Mouse (Mus musculus): Measurements from ENCODE around the gene Slc3a1. TPM values are rescaled to one million over a fixed set of nuclear protein-coding genes. Genes with fewer than 3 reads are reported as not detected.

The Slc3a1 gene
- polyA plus RNA-seq, 1 experiment = not detected

GRCm38 (mm10) chr17:85027247-85027646, 929 bp upstream of the Slc3a1 start:
- WGBS = 64% methylated on average over 3 of the region's 3 CpGs
- Histone ChIP-seq H3K4me3 (ENCODE audit: insufficient read depth, low read depth, low read length) (no peak overlapping the region), H3K27ac (ENCODE audit: insufficient read depth, low read depth, low read length) (no peak overlapping the region), H3K4me1 (ENCODE audit: control insufficient read depth, insufficient read depth, low read length) (peaks cover 4% of the 10 kb centered on the region; the same call in 1 of the 2 replicates)
- TF ChIP-seq CTCF (IDR thresholded peaks at IDR 0.05; ENCODE audit: insufficient read depth, low read depth, low read length) (no peak), POLR2A (IDR thresholded peaks at IDR 0.05; ENCODE audit: insufficient read depth, low read depth, low read length) (no peak)

- Histone ChIP-seq H3K27ac (ENCODE audit: insufficient read depth, low read depth, low read length) (no peak overlapping the region), H3K4me3 (ENCODE audit: insufficient read depth, low read depth, low read length) (no peak overlapping the region), H3K4me1 (ENCODE audit: control insufficient read depth, insufficient read depth, low read length) (peaks cover 4% of the 10 kb centered on the region; the same call in 1 of the 2 replicates)
- 89% methylated on average over 10 of the region's 10 CpGs for WGBS
- TF ChIP-seq CTCF (IDR thresholded peaks at IDR 0.05; ENCODE audit: insufficient read depth, low read depth, low read length) = no peak
- no peak for TF ChIP-seq POLR2A (IDR thresholded peaks at IDR 0.05; ENCODE audit: insufficient read depth, low read depth, low read length)
Measured at GRCm38 (mm10) chr17:85028797-85029196, 621 bp downstream of the Slc3a1 start.

- Histone ChIP-seq H3K27ac (ENCODE audit: insufficient read depth, low read depth, low read length) (no peak overlapping the region), H3K4me1 (ENCODE audit: control insufficient read depth, insufficient read depth, low read length) (peaks cover 9% of the 10 kb centered on the region), H3K4me3 (ENCODE audit: insufficient read depth, low read depth, low read length) (no peak overlapping the region)
- 78% methylated on average over 5 of the region's 5 CpGs for WGBS
- no peak for TF ChIP-seq CTCF (IDR thresholded peaks at IDR 0.05; ENCODE audit: insufficient read depth, low read depth, low read length)
- TF ChIP-seq POLR2A (IDR thresholded peaks at IDR 0.05; ENCODE audit: insufficient read depth, low read depth, low read length) = no peak
Measured at GRCm38 (mm10) chr17:85030651-85031050, 2.5 kb downstream of the Slc3a1 start.

GRCm38 (mm10) chr17:85033087-85033486, 4.9 kb downstream of the Slc3a1 start:
- TF ChIP-seq CTCF (IDR thresholded peaks at IDR 0.05; ENCODE audit: insufficient read depth, low read depth, low read length) (no peak), POLR2A (IDR thresholded peaks at IDR 0.05; ENCODE audit: insufficient read depth, low read depth, low read length) (no peak)
- Histone ChIP-seq H3K27ac (ENCODE audit: insufficient read depth, low read depth, low read length) (no peak overlapping the region), H3K4me3 (ENCODE audit: insufficient read depth, low read depth, low read length) (no peak overlapping the region), H3K4me1 (ENCODE audit: control insufficient read depth, insufficient read depth, low read length) (peaks cover 9% of the 10 kb centered on the region)
- WGBS = 80% methylated on average over 3 of the region's 3 CpGs

GRCm38 (mm10) chr17:85034068-85034467, 5.9 kb downstream of the Slc3a1 start:
- no peak overlapping the region for H3K27ac ChIP-seq (ENCODE audit: insufficient read depth, low read depth, low read length)
- TF ChIP-seq CTCF (IDR thresholded peaks at IDR 0.05; ENCODE audit: insufficient read depth, low read depth, low read length) (no peak), POLR2A (IDR thresholded peaks at IDR 0.05; ENCODE audit: insufficient read depth, low read depth, low read length) (no peak)
- WGBS = 36% methylated on average over 11 of the region's 11 CpGs
- 0 out of 2 replicates have a peak overlapping the region, but pooled peaks have one; percentile 6 for H3K4me3 ChIP-seq (ENCODE audit: insufficient read depth, low read depth, low read length)
- peaks cover 5% of the 10 kb centered on the region for H3K4me1 ChIP-seq (ENCODE audit: control insufficient read depth, insufficient read depth, low read length)

- Histone ChIP-seq H3K4me1 (ENCODE audit: control insufficient read depth, insufficient read depth, low read length) (peaks cover 5% of the 10 kb centered on the region), H3K4me3 (ENCODE audit: insufficient read depth, low read depth, low read length) (no peak overlapping the region), H3K27ac (ENCODE audit: insufficient read depth, low read depth, low read length) (no peak overlapping the region)
- TF ChIP-seq CTCF (IDR thresholded peaks at IDR 0.05; ENCODE audit: insufficient read depth, low read depth, low read length) (no peak), POLR2A (IDR thresholded peaks at IDR 0.05; ENCODE audit: insufficient read depth, low read depth, low read length) (no peak)
- 80% methylated on average over 5 of the region's 5 CpGs for WGBS
Measured at GRCm38 (mm10) chr17:85037855-85038254, 9.7 kb downstream of the Slc3a1 start.

GRCm38 (mm10) chr17:85038311-85038710, 10.1 kb downstream of the Slc3a1 start:
- peaks cover 5% of the 10 kb centered on the region for H3K4me1 ChIP-seq (ENCODE audit: control insufficient read depth, insufficient read depth, low read length)
- TF ChIP-seq POLR2A (IDR thresholded peaks at IDR 0.05; ENCODE audit: insufficient read depth, low read depth, low read length) (no peak), CTCF (IDR thresholded peaks at IDR 0.05; ENCODE audit: insufficient read depth, low read depth, low read length) (no peak)
- WGBS = 93% methylated on average over 4 of the region's 4 CpGs
- H3K27ac ChIP-seq (ENCODE audit: insufficient read depth, low read depth, low read length) = no peak overlapping the region
- no peak overlapping the region for H3K4me3 ChIP-seq (ENCODE audit: insufficient read depth, low read depth, low read length)

- WGBS = 95% methylated on average over 5 of the region's 5 CpGs
- no peak overlapping the region for H3K27ac ChIP-seq (ENCODE audit: insufficient read depth, low read depth, low read length)
- no peak overlapping the region for H3K4me3 ChIP-seq (ENCODE audit: insufficient read depth, low read depth, low read length)
- TF ChIP-seq CTCF (IDR thresholded peaks at IDR 0.05; ENCODE audit: insufficient read depth, low read depth, low read length) = no peak
- TF ChIP-seq POLR2A (IDR thresholded peaks at IDR 0.05; ENCODE audit: insufficient read depth, low read depth, low read length) = no peak
- H3K4me1 ChIP-seq (ENCODE audit: control insufficient read depth, insufficient read depth, low read length) = peaks cover 5% of the 10 kb centered on the region
Measured at GRCm38 (mm10) chr17:85038761-85039160, 10.6 kb downstream of the Slc3a1 start.

- H3K27ac ChIP-seq (ENCODE audit: insufficient read depth, low read depth, low read length) = no peak overlapping the region
- H3K4me3 ChIP-seq (ENCODE audit: insufficient read depth, low read depth, low read length) = no peak overlapping the region
- TF ChIP-seq CTCF (IDR thresholded peaks at IDR 0.05; ENCODE audit: insufficient read depth, low read depth, low read length) (no peak), POLR2A (IDR thresholded peaks at IDR 0.05; ENCODE audit: insufficient read depth, low read depth, low read length) (no peak)
- no peaks in the 10 kb centered on the region for H3K4me1 ChIP-seq (ENCODE audit: control insufficient read depth, insufficient read depth, low read length)
- 87% methylated on average over 7 of the region's 7 CpGs for WGBS
Measured at GRCm38 (mm10) chr17:85040913-85041312, 12.7 kb downstream of the Slc3a1 start.

GRCm38 (mm10) chr17:85042419-85042818, 14.2 kb downstream of the Slc3a1 start:
- WGBS = 92% methylated on average over 6 of the region's 6 CpGs
- TF ChIP-seq CTCF (IDR thresholded peaks at IDR 0.05; ENCODE audit: insufficient read depth, low read depth, low read length) = no peak
- TF ChIP-seq POLR2A (IDR thresholded peaks at IDR 0.05; ENCODE audit: insufficient read depth, low read depth, low read length) = no peak
- Histone ChIP-seq H3K4me3 (ENCODE audit: insufficient read depth, low read depth, low read length) (no peak overlapping the region), H3K4me1 (ENCODE audit: control insufficient read depth, insufficient read depth, low read length) (no peaks in the 10 kb centered on the region), H3K27ac (ENCODE audit: insufficient read depth, low read depth, low read length) (no peak overlapping the region)
